Mouse (Mus musculus) hindbrain, embryonic 15.5 days (tissue): Measurements from ENCODE around the gene Gm49027. TPM values are rescaled to one million over a fixed set of nuclear protein-coding genes. Genes with fewer than 3 reads are reported as not detected.
A peak's percentile ranks its signal among the peaks of the same experiment; 100 is the strongest.

Source experiments
- ATAC-seq: fragments of 200-750 bp; cut with Nextera tagmentation; 2 replicates; pipeline ENCODE4 v1.8.0; 2017; ENCODE audit warnings: low read depth, moderate number of reproducible peaks, moderate TSS enrichment; ENCODE audit not compliant: low FRiP score
- H3K27ac ChIP-seq: fragments of 300-500 bp; sonication (generic); replicated peaks from 2 replicates; pipeline ENCODE4 v1.5.1; 2015; ENCODE audit warnings: mild to moderate bottlenecking, inconsistent platforms
- H3K27me3 ChIP-seq: fragments of 300-500 bp; sonication (generic); 2 replicates; pipeline ENCODE4 v1.6.1; 2015; ENCODE audit warnings: control low read depth, inconsistent platforms
- H3K36me3 ChIP-seq: fragments of 300-500 bp; sonication (generic); 2 replicates; pipeline ENCODE4 v1.6.1; 2015; ENCODE audit warnings: control low read depth, inconsistent platforms
- H3K4me1 ChIP-seq: fragments of 300-500 bp; sonication (generic); replicated peaks from 2 replicates; pipeline ENCODE4 v1.6.1; 2015; ENCODE audit warnings: control low read depth, inconsistent platforms
- H3K4me2 ChIP-seq: fragments of 300-500 bp; sonication (generic); 2 replicates; pipeline ENCODE4 v1.6.1; 2015; ENCODE audit warnings: moderate library complexity, mild to moderate bottlenecking, inconsistent platforms
- H3K4me3 ChIP-seq: fragments of 300-500 bp; sonication (generic); 2 replicates; pipeline ENCODE4 v1.5.1; 2015; ENCODE audit warnings: mild to moderate bottlenecking, inconsistent platforms
- H3K9ac ChIP-seq: fragments of 300-500 bp; sonication (generic); 2 replicates; pipeline ENCODE4 v1.6.1; 2015; ENCODE audit warnings: inconsistent platforms
- H3K9me3 ChIP-seq: fragments of 300-500 bp; sonication (generic); 2 replicates; pipeline ENCODE4 v1.6.1; 2016; ENCODE audit warnings: control low read depth, inconsistent platforms
- WGBS: fragments of 180-500 bp; shearing (Covaris S2); methylation state at CpG from one replicate; pipeline ENCODE4 v1.1.7; 2015; 5-methylcytosine and 5-hydroxymethylcytosine counted together
- polyA plus RNA-seq: library from polyadenylated mRNA; unstranded; fragments of >200 nt; fragmentation: Nextera tagmentation; extraction: Ambion mirVana; gene quantifications from 2 replicates; pipeline ENCODE4 v1.2.1, GENCODE M21; 2015

The Gm49027 gene
- polyA plus RNA-seq: 1.6 and 4.2 TPM in 2 replicates

GRCm38 (mm10) chr5:123525281-123525680 is at the start of gene Gm49027:
Gene Gm49027 (minus strand): TSS chr5:123525488.
- Histone ChIP-seq H3K4me1 (peaks cover 27% of the 10 kb centered on the region), H3K9ac (peak within 1 kb of the TSS; percentile 50), H3K9me3 (no peaks in the 10 kb centered on the region), H3K4me2 (peak within 1 kb of the TSS; percentile 77), H3K36me3 (peaks cover 18% of the 10 kb centered on the region), H3K27ac (peak within 1 kb of the TSS; percentile 79), H3K27me3 (no peaks in the 10 kb centered on the region), H3K4me3 (peak within 1 kb of the TSS; percentile 81)
- no peak for ATAC-seq
- 90% methylated on average over 7 of the region's 7 CpGs for WGBS

GRCm38 (mm10) chr5:123573362-123573761 is 48.1 kb upstream of the Gm49027 start:
- WGBS: 64% methylated on average over 8 of the region's 8 CpGs
- Histone ChIP-seq H3K27me3 (no peaks in the 10 kb centered on the region), H3K4me2 (peak overlapping the region; percentile 84), H3K4me3 (peak overlapping the region; percentile 93), H3K4me1 (peaks cover 11% of the 10 kb centered on the region), H3K36me3 (peaks cover 30% of the 10 kb centered on the region), H3K27ac (peak overlapping the region; percentile 35; the same call in 1 of the 2 replicates), H3K9ac (no peak overlapping the region), H3K9me3 (no peaks in the 10 kb centered on the region)
- peak; percentile 10; the same call in 1 of the 2 replicates for ATAC-seq

- peak; percentile 94 for ATAC-seq
These were observed 47.3 kb upstream of the Gm49027 start, which contains the start of gene Vps33a for GRCm38 (mm10) chr5:123572357-123573186. Gene Vps33a (minus strand): TSS chr5:123573038.

GRCm38 (mm10) chr5:123561128-123561527 is 35.8 kb upstream of the Gm49027 start:
- 96% methylated on average over 11 of the region's 11 CpGs for WGBS
- no peak overlapping the region for H3K9ac ChIP-seq
- no peak overlapping the region for H3K4me2 ChIP-seq
- H3K9me3 ChIP-seq: no peaks in the 10 kb centered on the region
- H3K4me3 ChIP-seq: no peak overlapping the region
- H3K36me3 ChIP-seq: peaks cover 77% of the 10 kb centered on the region
- ATAC-seq: no peak
- H3K4me1 ChIP-seq: no peaks in the 10 kb centered on the region
- no peak overlapping the region for H3K27ac ChIP-seq
- no peaks in the 10 kb centered on the region for H3K27me3 ChIP-seq

More at GRCm38 (mm10) chr5:123572357-123573186, 47.3 kb upstream of the Gm49027 start, which contains the start of gene Vps33a:
- H3K27ac ChIP-seq: peak within 1 kb of the TSS; percentile 87
- H3K4me3 ChIP-seq: peak within 1 kb of the TSS; percentile 93
- H3K9me3 ChIP-seq: no peaks in the 10 kb centered on the region
- H3K4me2 ChIP-seq: peak within 1 kb of the TSS; percentile 84
- no peaks in the 10 kb centered on the region for H3K27me3 ChIP-seq
- under 1% methylated on average over 54 of the region's 54 CpGs for WGBS
- H3K4me1 ChIP-seq: peaks cover 11% of the 10 kb centered on the region
- H3K36me3 ChIP-seq: peaks cover 28% of the 10 kb centered on the region
- peak within 1 kb of the TSS; percentile 77 for H3K9ac ChIP-seq

- no peak overlapping the region for H3K4me3 ChIP-seq
- H3K9ac ChIP-seq: no peak overlapping the region
- no peak overlapping the region for H3K27ac ChIP-seq
- H3K36me3 ChIP-seq: peaks cover 69% of the 10 kb centered on the region
- H3K4me1 ChIP-seq: no peaks in the 10 kb centered on the region
- H3K4me2 ChIP-seq: no peak overlapping the region
- H3K9me3 ChIP-seq: no peaks in the 10 kb centered on the region
- ATAC-seq: no peak
- 96% methylated on average over 8 of the region's 8 CpGs for WGBS
- H3K27me3 ChIP-seq: no peaks in the 10 kb centered on the region
These were observed 34.3 kb upstream of the Gm49027 start for GRCm38 (mm10) chr5:123559588-123559987.

- no peaks in the 10 kb centered on the region for H3K27me3 ChIP-seq
- 60% methylated on average over 2 of the region's 2 CpGs for WGBS
- peaks cover 46% of the 10 kb centered on the region for H3K36me3 ChIP-seq
These were observed 31.2 kb upstream of the Gm49027 start for GRCm38 (mm10) chr5:123556451-123556850.

GRCm38 (mm10) chr5:123555693-123556092 is 30.4 kb upstream of the Gm49027 start:
- H3K9ac ChIP-seq: no peak overlapping the region
- 91% methylated on average over 7 of the region's 7 CpGs for WGBS
- H3K27me3 ChIP-seq: no peaks in the 10 kb centered on the region
- H3K9me3 ChIP-seq: no peaks in the 10 kb centered on the region
- peaks cover 42% of the 10 kb centered on the region for H3K36me3 ChIP-seq
- H3K4me1 ChIP-seq: no peaks in the 10 kb centered on the region
- no peak overlapping the region for H3K4me3 ChIP-seq
- no peak for ATAC-seq
- H3K27ac ChIP-seq: no peak overlapping the region
- H3K4me2 ChIP-seq: no peak overlapping the region

More at GRCm38 (mm10) chr5:123556451-123556850, 31.2 kb upstream of the Gm49027 start:
- Histone ChIP-seq H3K4me3 (no peak overlapping the region), H3K9me3 (no peaks in the 10 kb centered on the region), H3K9ac (no peak overlapping the region), H3K4me1 (no peaks in the 10 kb centered on the region), H3K27ac (no peak overlapping the region), H3K4me2 (no peak overlapping the region)
- ATAC-seq: no peak

- 94% methylated on average over 10 of the region's 10 CpGs for WGBS
- no peaks in the 10 kb centered on the region for H3K27me3 ChIP-seq
- H3K4me2 ChIP-seq: no peak overlapping the region
- H3K9me3 ChIP-seq: no peaks in the 10 kb centered on the region
- no peak overlapping the region for H3K4me3 ChIP-seq
- H3K36me3 ChIP-seq: peaks cover 80% of the 10 kb centered on the region
- H3K27ac ChIP-seq: no peak overlapping the region
- no peak overlapping the region for H3K9ac ChIP-seq
- H3K4me1 ChIP-seq: no peaks in the 10 kb centered on the region
- ATAC-seq: no peak
These were observed 8.5 kb upstream of the Gm49027 start for GRCm38 (mm10) chr5:123533801-123534200.

- Histone ChIP-seq H3K4me2 (no peak overlapping the region), H3K9me3 (no peaks in the 10 kb centered on the region), H3K36me3 (peaks cover 64% of the 10 kb centered on the region), H3K4me3 (no peak overlapping the region), H3K27me3 (no peaks in the 10 kb centered on the region), H3K27ac (no peak overlapping the region), H3K4me1 (peaks cover under 1% of the 10 kb centered on the region; the same call in 1 of the 2 replicates), H3K9ac (no peak overlapping the region)
- no peak for ATAC-seq
- 90% methylated on average over 8 of the region's 8 CpGs for WGBS
These were observed 4.8 kb upstream of the Gm49027 start for GRCm38 (mm10) chr5:123530056-123530455.

GRCm38 (mm10) chr5:123528641-123529040 is 3.4 kb upstream of the Gm49027 start:
- no peak overlapping the region for H3K9ac ChIP-seq
- H3K4me1 ChIP-seq: peaks cover 9% of the 10 kb centered on the region
- WGBS: 85% methylated on average over 7 of the region's 7 CpGs
- no peaks in the 10 kb centered on the region for H3K9me3 ChIP-seq
- no peaks in the 10 kb centered on the region for H3K27me3 ChIP-seq
- no peak overlapping the region for H3K4me3 ChIP-seq
- no peak overlapping the region for H3K4me2 ChIP-seq
- no peak overlapping the region for H3K27ac ChIP-seq
- no peak for ATAC-seq
- H3K36me3 ChIP-seq: peaks cover 51% of the 10 kb centered on the region

- no peaks in the 10 kb centered on the region for H3K9me3 ChIP-seq
- no peak for ATAC-seq
- no peak overlapping the region for H3K4me2 ChIP-seq
- WGBS: 91% methylated on average over 9 of the region's 9 CpGs
- no peak overlapping the region for H3K4me3 ChIP-seq
- no peaks in the 10 kb centered on the region for H3K27me3 ChIP-seq
- H3K9ac ChIP-seq: no peak overlapping the region
- no peak overlapping the region for H3K27ac ChIP-seq
- peaks cover 25% of the 10 kb centered on the region for H3K36me3 ChIP-seq
- H3K4me1 ChIP-seq: peaks cover 27% of the 10 kb centered on the region
These were observed 718 bp upstream of the Gm49027 start for GRCm38 (mm10) chr5:123525916-123526495.

- H3K27me3 ChIP-seq: no peaks in the 10 kb centered on the region
- peak overlapping the region; percentile 77 for H3K4me2 ChIP-seq
- peak overlapping the region; percentile 50 for H3K9ac ChIP-seq
- no peaks in the 10 kb centered on the region for H3K9me3 ChIP-seq
- peaks cover 9% of the 10 kb centered on the region for H3K36me3 ChIP-seq
- 0% methylated on average over 25 of the region's 27 CpGs for WGBS
- peaks cover 27% of the 10 kb centered on the region for H3K4me1 ChIP-seq
- peak; percentile 93 for ATAC-seq
- H3K27ac ChIP-seq: peak overlapping the region; percentile 79
- H3K4me3 ChIP-seq: peak overlapping the region; percentile 81
These were observed 916 bp downstream of the Gm49027 start for GRCm38 (mm10) chr5:123524393-123524750.
